Mouse (Mus musculus): Measurements from ENCODE around the gene Smim12. TPM values are rescaled to one million over a fixed set of nuclear protein-coding genes. Genes with fewer than 3 reads are reported as not detected.

Smim12 gene
- total and polyA plus RNA-seq, 2 experiments: 24.1 to 27.1 TPM

DNA sequence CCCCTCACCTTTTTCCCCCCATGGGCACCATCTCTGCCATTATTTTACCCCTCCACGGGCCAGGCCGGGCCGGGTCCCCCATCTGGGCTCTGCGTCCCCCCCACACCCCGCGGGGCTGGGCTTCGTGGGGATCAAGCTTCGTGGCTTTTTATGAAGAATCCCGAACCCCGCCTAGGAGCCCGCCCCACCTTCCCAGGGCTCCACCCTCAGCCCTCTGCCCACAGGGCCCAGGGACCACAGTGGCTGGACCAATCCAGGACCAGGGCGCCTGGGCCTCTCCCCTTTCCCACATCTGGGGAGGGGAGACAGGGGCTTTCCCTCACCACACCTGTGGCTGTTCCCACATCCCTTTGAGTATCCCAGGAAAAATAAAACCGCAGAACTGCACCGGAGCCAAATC is 7.0 kb upstream of the Smim12 start:
- no peak overlapping the region for H3K27ac ChIP-seq (replicated peaks; ENCODE audit: insufficient read depth, low read depth, low read length)
- peak overlapping the region; percentile 45; the same call in 1 of the 2 replicates for H3K4me3 ChIP-seq (ENCODE audit: insufficient read depth, low read depth, low read length)
- TF ChIP-seq CTCF (IDR thresholded peaks at IDR 0.05; ENCODE audit: low read depth, low read length) (no peak), POLR2A (IDR thresholded peaks at IDR 0.05; ENCODE audit: extremely low read depth, insufficient read depth, low read length) (no peak)
- H3K9ac ChIP-seq (ENCODE audit: low read depth, low read length): peak overlapping the region; percentile 59
- 13% methylated on average over 14 of the region's 14 CpGs for WGBS
- no peak for DNase-seq (ENCODE audit: extremely low read depth, low read depth, low spot score)
- H3K27me3 ChIP-seq (ENCODE audit: control insufficient read depth, insufficient read depth, low read length): peaks cover 5% of the 10 kb centered on the region; the same call in 1 of the 2 replicates
- H3K79me2 ChIP-seq (ENCODE audit: control insufficient read depth, insufficient read depth, low read length): no peaks in the 10 kb centered on the region
- no peaks in the 10 kb centered on the region for H3K4me1 ChIP-seq (ENCODE audit: control insufficient read depth, insufficient read depth, low read length)
- H3K36me3 ChIP-seq (ENCODE audit: control insufficient read depth, insufficient read depth, low read length): no peaks in the 10 kb centered on the region

DNA sequence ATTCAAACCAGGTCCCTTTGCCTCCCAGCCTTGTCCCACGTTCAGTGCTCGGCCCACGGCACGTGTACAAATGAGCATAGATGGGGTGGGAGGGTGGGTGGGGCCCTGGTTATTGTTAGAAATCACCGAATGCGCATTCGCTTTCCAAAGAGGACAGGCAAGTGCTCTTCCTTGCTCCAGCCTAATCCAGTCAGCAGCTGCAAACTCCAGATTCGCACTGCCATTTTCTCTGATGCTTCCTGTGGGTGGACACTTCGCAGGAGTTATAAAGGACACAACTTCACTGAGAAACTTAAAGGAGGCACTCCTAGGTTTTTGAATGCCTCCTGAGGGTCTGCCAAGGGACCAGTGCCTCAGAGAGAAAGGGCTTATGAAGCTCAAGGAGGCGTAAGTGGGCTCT is 6.3 kb upstream of the Smim12 start:
- H3K36me3 ChIP-seq (ENCODE audit: control insufficient read depth, insufficient read depth, low read length): no peaks in the 10 kb centered on the region
- H3K9ac ChIP-seq (ENCODE audit: low read depth, low read length): no peak overlapping the region
- DNase-seq (ENCODE audit: extremely low read depth, low read depth, low spot score): no peak
- TF ChIP-seq CTCF (IDR thresholded peaks at IDR 0.05; ENCODE audit: low read depth, low read length): no peak
- no peak for TF ChIP-seq POLR2A (IDR thresholded peaks at IDR 0.05; ENCODE audit: extremely low read depth, insufficient read depth, low read length)
- no peaks in the 10 kb centered on the region for H3K79me2 ChIP-seq (ENCODE audit: control insufficient read depth, insufficient read depth, low read length)
- no peaks in the 10 kb centered on the region for H3K4me1 ChIP-seq (ENCODE audit: control insufficient read depth, insufficient read depth, low read length)
- WGBS: 77% methylated on average over 10 of the region's 10 CpGs
- H3K4me3 ChIP-seq (ENCODE audit: insufficient read depth, low read depth, low read length): no peak overlapping the region
- H3K27me3 ChIP-seq (ENCODE audit: control insufficient read depth, insufficient read depth, low read length): peaks cover 5% of the 10 kb centered on the region; the same call in 1 of the 2 replicates
- no peak overlapping the region for H3K27ac ChIP-seq (replicated peaks; ENCODE audit: insufficient read depth, low read depth, low read length)

DNA sequence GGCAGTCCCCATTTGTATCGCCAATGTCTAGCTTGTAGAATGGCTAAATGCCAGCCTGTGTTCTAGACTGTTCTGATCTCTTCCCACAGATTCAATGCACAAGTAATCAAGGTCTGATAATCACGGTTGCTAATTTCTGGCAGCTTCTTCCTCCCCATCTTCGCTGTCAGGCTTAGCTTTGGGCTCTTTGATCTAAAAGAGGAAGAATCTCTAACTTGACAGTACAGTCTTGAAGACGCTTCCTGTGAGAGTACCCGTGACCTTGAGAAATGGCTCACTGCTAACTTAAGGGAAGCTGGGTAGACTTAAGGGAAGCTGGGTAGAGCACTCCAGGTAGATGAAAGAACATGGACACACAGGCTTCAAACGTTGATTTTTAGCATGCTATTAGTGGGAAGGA is 888 bp upstream of the Smim12 start:
- no peak for DNase-seq (ENCODE audit: extremely low read depth, low read depth, low spot score)
- H3K27me3 ChIP-seq (ENCODE audit: control insufficient read depth, insufficient read depth, low read length): no peaks in the 10 kb centered on the region
- no peaks in the 10 kb centered on the region for H3K36me3 ChIP-seq (ENCODE audit: control insufficient read depth, insufficient read depth, low read length)
- WGBS: 56% methylated on average over 6 of the region's 6 CpGs
- H3K4me1 ChIP-seq (ENCODE audit: control insufficient read depth, insufficient read depth, low read length): peaks cover 6% of the 10 kb centered on the region
- H3K27ac ChIP-seq (replicated peaks; ENCODE audit: insufficient read depth, low read depth, low read length): no peak overlapping the region
- no peak overlapping the region for H3K4me3 ChIP-seq (ENCODE audit: insufficient read depth, low read depth, low read length)
- TF ChIP-seq POLR2A (IDR thresholded peaks at IDR 0.05; ENCODE audit: extremely low read depth, insufficient read depth, low read length): no peak
- TF ChIP-seq CTCF (IDR thresholded peaks at IDR 0.05; ENCODE audit: low read depth, low read length): no peak
- no peak overlapping the region for H3K9ac ChIP-seq (ENCODE audit: low read depth, low read length)
- H3K79me2 ChIP-seq (ENCODE audit: control insufficient read depth, insufficient read depth, low read length): peaks cover 7% of the 10 kb centered on the region; the same call in 1 of the 2 replicates

DNA sequence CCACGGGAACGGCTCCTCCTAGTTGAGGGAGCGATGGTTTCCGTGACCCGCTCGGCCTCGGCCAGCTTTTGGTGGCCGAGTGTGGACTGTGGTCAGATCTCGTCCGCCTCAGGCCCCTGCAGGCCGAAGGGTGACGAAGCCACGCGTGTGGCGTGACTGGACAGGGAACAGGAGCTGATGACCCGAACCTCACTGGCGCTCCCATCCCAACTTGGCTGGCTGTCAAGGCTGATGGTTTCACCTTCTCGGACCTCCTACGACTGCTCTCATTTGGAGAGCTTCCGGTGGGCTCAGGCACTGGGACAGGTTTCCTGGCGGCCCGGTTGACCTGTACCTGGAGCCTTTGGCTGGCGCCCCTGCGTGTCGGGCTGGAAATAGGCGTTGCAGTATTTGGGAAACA is 369 bp downstream of the Smim12 start:
- peaks cover 6% of the 10 kb centered on the region for H3K4me1 ChIP-seq (ENCODE audit: control insufficient read depth, insufficient read depth, low read length)
- peak overlapping the region; percentile 81 for H3K4me3 ChIP-seq (ENCODE audit: insufficient read depth, low read depth, low read length)
- WGBS: 1% methylated on average over 26 of the region's 26 CpGs
- peak overlapping the region; percentile 63 for H3K27ac ChIP-seq (replicated peaks; ENCODE audit: insufficient read depth, low read depth, low read length)
- TF ChIP-seq CTCF (IDR thresholded peaks at IDR 0.05; ENCODE audit: low read depth, low read length) (no peak), POLR2A (IDR thresholded peaks at IDR 0.05; ENCODE audit: extremely low read depth, insufficient read depth, low read length) (no peak)
- DNase-seq (ENCODE audit: extremely low read depth, low read depth, low spot score): peak; percentile 52
- no peaks in the 10 kb centered on the region for H3K36me3 ChIP-seq (ENCODE audit: control insufficient read depth, insufficient read depth, low read length)
- no peaks in the 10 kb centered on the region for H3K27me3 ChIP-seq (ENCODE audit: control insufficient read depth, insufficient read depth, low read length)
- H3K9ac ChIP-seq (ENCODE audit: low read depth, low read length): peak overlapping the region; percentile 90
- peaks cover 7% of the 10 kb centered on the region; the same call in 1 of the 2 replicates for H3K79me2 ChIP-seq (ENCODE audit: control insufficient read depth, insufficient read depth, low read length)

DNA sequence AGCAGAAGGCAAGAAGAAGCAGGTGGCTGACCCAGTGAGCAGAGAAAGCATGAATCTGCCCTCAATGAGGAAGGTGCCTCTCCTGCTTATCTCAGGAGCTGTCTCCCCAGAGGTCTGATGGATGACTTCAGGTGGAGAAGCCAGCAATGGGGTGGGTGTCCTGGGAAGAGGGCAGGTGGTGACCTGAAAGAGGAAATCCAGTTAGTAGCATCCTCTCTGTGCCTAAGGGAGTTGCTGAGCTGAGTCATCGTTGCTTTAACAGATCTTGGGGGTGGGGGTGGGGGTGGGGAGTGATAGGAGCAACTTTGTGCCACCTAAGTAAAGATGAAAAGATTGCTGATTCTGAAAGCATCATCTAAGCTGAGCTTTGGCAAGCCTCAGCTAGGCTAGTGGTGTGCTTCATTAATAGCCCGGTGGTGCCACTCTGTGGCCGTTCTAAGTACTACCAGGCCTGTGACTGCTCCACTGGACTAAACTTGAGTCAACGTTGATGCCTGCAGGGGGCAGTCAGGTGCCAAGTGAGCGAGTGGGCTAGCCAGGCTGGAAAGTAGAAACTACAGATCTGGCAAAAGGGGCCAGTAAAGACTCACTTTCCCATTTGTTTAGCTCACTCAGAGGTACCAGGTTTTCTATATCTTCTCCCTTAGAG is 6.2 kb downstream of the Smim12 start:
- H3K4me1 ChIP-seq (ENCODE audit: control insufficient read depth, insufficient read depth, low read length): peaks cover 2% of the 10 kb centered on the region
- H3K36me3 ChIP-seq (ENCODE audit: control insufficient read depth, insufficient read depth, low read length): no peaks in the 10 kb centered on the region
- WGBS: 2% methylated on average over 5 of the region's 5 CpGs
- H3K9ac ChIP-seq (ENCODE audit: low read depth, low read length): no peak overlapping the region
- TF ChIP-seq POLR2A (IDR thresholded peaks at IDR 0.05; ENCODE audit: extremely low read depth, insufficient read depth, low read length) (no peak), CTCF (IDR thresholded peaks at IDR 0.05; ENCODE audit: low read depth, low read length) (peak; percentile 98)
- no peaks in the 10 kb centered on the region for H3K27me3 ChIP-seq (ENCODE audit: control insufficient read depth, insufficient read depth, low read length)
- peak; percentile 69 for DNase-seq (ENCODE audit: extremely low read depth, low read depth, low spot score)
- no peak overlapping the region for H3K4me3 ChIP-seq (ENCODE audit: insufficient read depth, low read depth, low read length)
- no peak overlapping the region for H3K27ac ChIP-seq (replicated peaks; ENCODE audit: insufficient read depth, low read depth, low read length)
- 0 out of 2 replicates have a peak, but pooled peaks cover under 1% of the 10 kb centered on the region for H3K79me2 ChIP-seq (ENCODE audit: control insufficient read depth, insufficient read depth, low read length)

DNA sequence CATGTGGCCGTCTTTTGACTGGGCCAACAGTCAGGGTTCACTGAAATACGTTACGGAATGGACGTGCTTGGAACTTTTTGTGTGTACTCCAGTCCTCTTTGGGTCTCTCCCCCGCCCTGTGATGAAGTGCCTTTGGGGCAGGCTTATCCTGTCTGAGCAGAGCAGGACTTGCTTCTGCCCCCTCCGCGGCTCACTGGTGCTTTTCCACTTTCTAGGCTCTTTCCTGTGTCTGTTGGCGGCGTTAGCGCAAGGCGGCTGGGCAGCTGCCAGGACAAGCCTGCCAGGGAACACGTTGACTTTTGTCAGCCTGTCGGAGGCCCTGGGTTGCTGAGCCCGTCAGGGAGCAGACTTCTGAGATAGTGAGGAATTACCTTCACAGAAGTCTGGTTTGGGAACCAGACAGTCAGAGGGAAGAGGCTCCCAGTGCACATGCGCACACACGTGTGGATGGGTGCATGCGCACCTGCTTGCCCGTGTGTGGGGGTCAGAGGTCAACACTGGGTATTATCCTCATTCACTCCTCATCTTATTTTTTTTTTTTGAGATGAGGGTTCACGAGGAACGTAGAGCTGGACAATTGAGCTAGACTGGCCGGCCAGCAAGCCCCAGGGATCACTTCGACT is 8.5 kb downstream of the Smim12 start:
- peak overlapping the region; percentile 23; the same call in 1 of the 2 replicates for H3K9ac ChIP-seq (ENCODE audit: low read depth, low read length)
- H3K27ac ChIP-seq (replicated peaks; ENCODE audit: insufficient read depth, low read depth, low read length): peak overlapping the region; percentile 38
- H3K27me3 ChIP-seq (ENCODE audit: control insufficient read depth, insufficient read depth, low read length): no peaks in the 10 kb centered on the region
- H3K79me2 ChIP-seq (ENCODE audit: control insufficient read depth, insufficient read depth, low read length): no peaks in the 10 kb centered on the region
- H3K4me1 ChIP-seq (ENCODE audit: control insufficient read depth, insufficient read depth, low read length): peaks cover 3% of the 10 kb centered on the region; the same call in 1 of the 2 replicates
- TF ChIP-seq CTCF (IDR thresholded peaks at IDR 0.05; ENCODE audit: low read depth, low read length): no peak
- TF ChIP-seq POLR2A (IDR thresholded peaks at IDR 0.05; ENCODE audit: extremely low read depth, insufficient read depth, low read length): no peak
- H3K4me3 ChIP-seq (ENCODE audit: insufficient read depth, low read depth, low read length): no peak overlapping the region
- DNase-seq (ENCODE audit: extremely low read depth, low read depth, low spot score): peak; percentile 45
- 40% methylated on average over 22 of the region's 22 CpGs for WGBS
- no peaks in the 10 kb centered on the region for H3K36me3 ChIP-seq (ENCODE audit: control insufficient read depth, insufficient read depth, low read length)

Data from liver, adult 2 months (tissue).